Mouse (Mus musculus) urinary bladder, adult 18-20 months (tissue): ENCODE results near the gene Spata31d1a.

Experiments used
- DNase-seq, 2 experiments: peaks; one replicate each; pipeline ENCODE4 v3.0.0; 2022; ENCODE audit warnings: low spot score in 2 of 2, mixed read lengths in 2 of 2

The Spata31d1a gene

GRCm38 (mm10) chr13:59668501-59669093 is 41.5 kb downstream of the Spata31d1a start:
- DNase-seq: peak; percentile 53 to 54

GRCm38 (mm10) chr13:59667763-59668162 is 42.4 kb downstream of the Spata31d1a start:
- no peak for DNase-seq

DNA sequence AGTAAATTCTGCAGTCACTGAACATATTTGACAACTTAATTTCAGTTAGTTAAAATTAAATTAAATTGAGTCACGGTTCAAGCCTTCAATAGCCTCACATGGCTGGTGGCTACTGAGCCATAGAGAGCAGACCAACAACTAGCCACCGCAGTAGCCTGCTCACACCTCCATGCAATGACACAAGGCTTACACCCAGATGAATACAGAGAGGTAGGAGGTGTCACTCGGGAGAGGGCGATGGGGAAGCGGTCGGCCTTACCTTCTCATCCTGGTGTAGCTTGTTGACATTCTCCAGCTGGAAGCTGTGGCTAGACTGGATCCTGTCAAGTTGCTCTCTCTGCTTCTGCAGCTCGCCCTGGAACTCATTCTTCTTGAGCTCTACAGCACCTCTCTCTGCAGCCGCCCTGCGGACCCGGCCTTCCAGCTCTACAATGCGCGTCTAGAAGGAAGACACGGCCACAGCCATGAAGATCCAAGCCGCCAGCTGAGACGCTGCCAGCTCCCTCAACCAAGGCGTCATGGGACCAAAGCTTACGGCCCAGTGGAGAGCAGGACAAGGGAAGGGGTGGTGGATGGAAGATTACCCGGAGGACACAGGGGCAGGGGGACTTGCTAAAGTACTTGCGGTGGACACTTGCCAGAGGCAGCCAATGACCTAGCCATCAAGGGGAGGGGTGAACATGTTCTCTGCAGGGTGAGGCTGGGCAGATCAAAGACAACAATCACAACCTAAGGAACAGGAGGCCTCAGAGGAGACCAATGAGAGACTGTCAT is 46.0 kb downstream of the Spata31d1a start:
- DNase-seq: no peak

GRCm38 (mm10) chr13:59661966-59662365 is 48.2 kb downstream of the Spata31d1a start:
- no peak for DNase-seq

DNA sequence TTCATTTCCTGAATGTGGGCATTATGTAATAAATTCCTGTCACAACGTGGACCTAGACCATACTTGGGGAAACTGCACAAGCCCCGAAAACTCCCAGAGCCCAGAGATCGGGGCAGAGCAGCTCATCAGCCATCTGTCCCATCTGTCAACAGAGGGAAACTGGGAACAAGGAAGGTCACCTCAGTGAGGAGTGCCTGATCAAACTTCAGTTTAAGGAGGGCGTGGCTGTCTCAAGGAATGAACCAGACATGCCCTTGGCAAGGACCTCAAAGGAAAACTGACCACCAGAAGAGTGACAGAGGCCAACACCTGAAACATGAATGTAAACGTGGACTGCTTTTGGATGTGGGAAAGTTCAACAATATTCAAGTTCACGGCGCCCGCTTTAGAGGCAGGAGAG is 48.7 kb downstream of the Spata31d1a start:
- DNase-seq: no peak

GRCm38 (mm10) chr13:59660371-59660770 is 49.8 kb downstream of the Spata31d1a start:
- no peak for DNase-seq

- no peak for DNase-seq
Measured at GRCm38 (mm10) chr13:59657781-59658180, 52.3 kb downstream of the Spata31d1a start.

GRCm38 (mm10) chr13:59656975-59657388 is 53.1 kb downstream of the Spata31d1a start:
- DNase-seq: no peak

DNA sequence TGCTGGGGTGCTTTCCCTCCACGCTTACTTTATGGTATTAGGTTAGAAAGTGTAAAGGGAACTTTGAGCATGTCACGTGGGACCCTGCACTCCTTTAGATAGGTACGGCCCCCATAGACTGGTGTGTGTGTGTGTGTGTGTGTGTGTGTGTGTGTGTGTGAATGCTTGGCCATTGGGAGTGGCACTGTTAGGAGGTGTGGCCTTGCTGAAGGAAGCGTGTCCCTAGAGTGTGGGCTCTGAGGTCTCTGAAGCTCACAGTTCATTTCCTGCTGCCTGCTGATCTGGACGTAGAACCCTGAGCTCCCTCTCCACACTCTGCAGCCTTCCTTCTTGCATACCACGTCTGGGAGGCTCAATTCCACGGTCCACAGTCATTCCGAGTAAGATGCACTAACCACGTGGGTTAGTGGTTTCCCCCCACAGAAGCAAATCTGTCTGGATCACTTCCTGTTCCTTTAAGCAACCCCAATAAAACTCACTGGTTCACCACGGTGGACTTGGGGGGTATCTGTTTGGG is 53.8 kb downstream of the Spata31d1a start:
- DNase-seq: no peak

DNA sequence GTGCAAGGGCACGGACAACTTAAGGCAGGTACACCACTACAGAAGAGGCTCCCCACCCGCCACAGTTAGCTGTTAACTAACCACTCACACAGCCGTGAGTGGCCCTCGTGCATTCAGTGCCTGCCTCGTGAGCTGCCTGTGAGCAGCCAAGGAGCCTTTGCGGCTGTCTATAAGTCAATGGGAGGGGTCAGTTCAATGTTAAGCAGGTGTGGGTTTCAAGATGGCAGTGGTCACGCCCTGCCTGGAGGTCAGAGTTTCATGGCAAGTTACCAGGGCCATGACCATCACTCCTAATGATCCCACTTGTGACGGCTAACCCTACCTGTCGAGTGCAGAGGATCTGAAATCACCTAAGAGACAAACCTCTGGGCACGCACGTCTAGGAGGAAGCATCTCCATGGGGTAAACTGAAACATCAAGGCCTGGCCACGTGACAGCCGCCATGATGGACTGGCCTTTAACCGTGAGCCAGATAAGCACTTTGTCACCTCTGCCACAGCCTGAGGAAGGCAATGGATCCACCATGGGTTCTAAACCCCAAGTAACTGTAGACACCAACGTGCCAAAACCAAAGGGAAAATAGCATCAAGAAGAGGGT is 54.3 kb downstream of the Spata31d1a start:
- DNase-seq: no peak

GRCm38 (mm10) chr13:59654465-59654864 is 55.7 kb downstream of the Spata31d1a start:
- no peak for DNase-seq

DNA sequence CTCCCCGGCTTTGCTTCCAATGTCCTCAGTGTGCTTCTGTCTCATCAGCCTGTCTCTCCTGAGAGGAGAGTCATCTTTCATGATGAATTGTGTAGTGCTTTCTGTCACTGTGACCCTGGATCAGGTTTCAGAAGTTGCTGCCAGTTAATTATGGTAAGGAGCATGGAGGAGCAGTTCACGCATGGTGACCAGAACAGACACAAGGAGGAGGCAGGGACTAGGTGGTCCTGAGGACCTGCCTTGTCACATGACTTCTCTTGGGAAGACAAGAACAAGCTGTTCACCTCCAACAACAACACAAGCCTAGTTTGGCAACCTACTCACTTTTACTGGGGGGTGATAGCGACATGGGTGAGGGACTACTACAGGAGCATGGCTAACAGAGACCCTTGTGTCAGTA is 57.0 kb downstream of the Spata31d1a start:
- no peak for DNase-seq

GRCm38 (mm10) chr13:59652651-59653050 is 57.5 kb downstream of the Spata31d1a start:
- no peak for DNase-seq
